Mouse (Mus musculus) mouse trophoblast stem cell (cell line): ENCODE measurements around the gene Rcan1.

Experiments
- in situ Hi-C, 2 experiments: fragments of 300-500 bp; cut with MseI, MboI; formaldehyde crosslinking; loops; 2 replicates in 1 of 2; 3 replicates in 1 of 2; pipeline ENCODE4 v1.15.1; 2025

Gene Rcan1

DNA sequence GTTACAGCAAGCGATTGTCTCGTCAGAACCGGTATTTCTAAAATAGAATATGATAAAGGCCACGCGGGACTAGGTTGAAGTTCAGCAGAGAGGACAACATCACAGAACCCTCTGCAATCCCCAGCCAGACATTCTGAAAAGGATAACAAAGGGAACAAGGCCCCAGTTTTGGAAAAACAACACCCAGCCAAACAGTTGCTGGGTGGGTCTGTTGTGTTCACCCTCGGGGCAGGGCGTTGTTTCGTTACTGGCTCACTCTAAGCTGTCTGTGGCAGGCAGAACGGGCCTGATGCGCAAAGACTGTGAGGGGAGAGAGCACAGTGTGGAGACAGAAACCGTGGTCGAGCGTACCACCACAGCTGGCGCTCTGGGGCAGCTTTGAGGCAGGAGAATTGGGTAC lies 2.2 kb downstream of the Rcan1 start:
- in situ Hi-C loops = no loop called here

DNA sequence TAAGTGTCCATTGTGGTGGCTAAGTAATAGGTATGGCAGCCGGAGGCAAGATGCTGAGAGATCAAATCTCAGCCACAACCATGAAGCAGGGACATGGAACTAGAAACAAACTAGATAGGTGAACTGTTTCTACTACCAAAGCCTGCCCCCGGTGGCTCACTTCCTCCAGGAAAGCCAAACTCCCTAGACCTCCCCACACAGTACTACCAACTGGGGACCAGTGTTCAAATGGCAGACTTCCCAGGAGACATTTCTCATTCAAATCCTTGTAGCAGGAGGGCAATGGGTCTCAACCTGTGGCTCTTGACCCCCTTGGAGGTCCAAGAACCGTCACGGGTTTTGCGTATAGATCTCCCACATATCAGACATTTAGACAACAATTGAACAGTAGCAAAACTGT lies 3.6 kb downstream of the Rcan1 start:
- in situ Hi-C loops = no loop called here

DNA sequence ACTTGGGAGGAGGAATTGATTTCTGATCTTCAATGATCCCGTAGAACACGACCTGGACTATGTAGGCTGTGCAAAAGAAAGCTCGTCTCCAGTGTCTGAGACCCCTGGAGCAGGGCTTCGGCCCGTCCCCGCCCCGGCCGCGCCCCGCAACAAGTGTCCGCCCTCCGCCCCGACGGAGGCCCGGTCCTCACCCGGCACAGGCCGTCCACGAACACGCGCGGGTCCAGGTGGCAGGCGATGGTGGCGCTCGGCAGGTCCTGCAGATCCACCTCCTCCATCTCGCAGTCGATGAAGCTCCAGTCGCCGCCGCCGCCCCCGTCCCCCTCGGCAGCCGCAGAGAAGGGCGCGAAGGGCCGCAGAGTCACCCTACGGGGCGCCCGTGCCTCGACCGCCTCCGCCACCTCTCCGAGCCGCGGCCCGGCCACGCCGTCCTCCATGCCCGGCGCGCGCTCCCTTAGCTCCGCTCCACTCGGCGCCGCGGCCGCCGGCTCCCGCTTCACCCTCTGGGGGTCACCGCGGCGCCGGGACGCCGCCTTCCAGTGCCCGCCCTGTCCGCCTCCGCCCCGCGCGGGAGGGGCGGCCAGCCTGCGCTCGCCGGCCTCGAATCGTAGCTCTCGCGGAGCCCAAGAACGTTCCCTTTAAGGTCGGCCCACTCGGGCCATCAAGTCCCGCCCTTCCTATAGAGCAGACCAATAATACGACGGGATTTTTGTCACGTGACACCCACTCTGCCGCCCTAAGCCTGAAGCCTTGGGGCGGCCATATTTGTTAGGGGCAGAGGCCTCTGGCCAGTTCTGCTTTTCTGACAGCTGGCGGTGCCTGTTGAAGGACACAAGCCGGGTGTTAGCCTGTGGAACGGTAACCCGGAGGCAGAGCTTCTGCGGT lies 4.8 kb downstream of the Rcan1 start:
- in situ Hi-C loops = no loop called here

DNA sequence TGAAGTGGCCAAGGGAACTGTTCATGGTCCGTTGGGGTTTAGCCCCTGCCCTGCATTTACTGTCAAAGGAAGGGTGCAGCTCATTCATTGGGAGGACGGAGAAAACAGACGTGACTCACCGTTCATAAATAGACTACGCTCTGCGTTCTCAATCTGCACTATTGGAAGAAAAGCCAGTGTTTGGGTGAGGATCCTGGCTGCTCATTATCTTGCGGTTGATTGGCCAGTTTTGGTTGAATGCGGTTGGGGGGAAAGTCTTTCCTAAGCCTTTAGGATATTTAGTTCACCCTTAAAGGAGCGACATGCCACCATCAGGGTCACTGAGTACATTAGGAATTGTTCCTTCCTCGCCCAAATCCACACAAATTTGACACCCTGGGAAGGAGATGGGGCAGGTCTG lies 5.4 kb downstream of the Rcan1 start:
- in situ Hi-C loops = no loop called here

DNA sequence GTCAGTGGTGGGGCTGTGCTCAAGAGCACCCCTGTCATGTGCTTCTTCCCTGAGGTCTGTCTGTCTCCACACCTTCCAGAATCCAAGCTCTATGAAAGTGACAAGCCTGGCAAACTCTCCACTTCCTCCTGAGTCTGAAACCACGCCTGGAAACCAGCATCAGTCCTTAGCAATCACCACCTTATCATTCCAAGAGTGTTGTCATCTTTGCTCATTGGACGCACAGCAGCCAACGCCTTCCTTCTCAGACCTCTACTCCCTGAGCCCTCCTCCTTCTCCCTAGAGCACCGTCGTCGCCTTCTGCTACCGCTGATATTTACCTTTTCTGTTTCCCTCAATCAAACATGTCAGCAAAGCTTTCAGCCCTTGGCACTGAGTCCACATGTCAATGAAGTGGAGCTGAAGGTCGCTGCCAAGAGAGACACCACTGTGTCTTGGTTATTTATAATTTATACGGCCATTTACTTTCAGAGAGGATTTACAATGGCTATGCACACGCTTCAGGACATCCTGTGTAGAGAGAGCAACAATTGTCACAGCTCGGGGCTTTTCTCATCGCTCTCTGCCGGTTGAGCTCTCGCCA lies 6.2 kb downstream of the Rcan1 start:
- in situ Hi-C loops = no loop called here

DNA sequence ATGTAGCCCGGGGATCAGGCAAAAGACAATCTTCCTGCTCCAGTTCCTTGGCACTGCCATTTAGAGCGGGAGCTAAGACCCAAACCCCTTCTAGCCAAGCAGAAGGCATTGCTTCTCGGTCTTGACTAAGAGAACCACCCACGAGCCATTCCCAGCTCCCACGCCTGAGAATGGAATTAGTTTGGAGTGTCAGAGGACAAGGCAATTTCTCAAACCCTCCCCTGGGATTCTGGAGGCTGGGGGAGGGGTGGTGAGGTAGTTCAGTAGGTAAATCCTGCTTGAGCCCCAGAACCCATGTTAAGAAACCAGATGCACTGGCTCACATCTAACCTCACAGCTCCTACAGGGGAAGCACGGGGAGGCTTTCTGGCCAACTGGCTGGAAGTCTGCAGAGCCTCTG lies 9.3 kb downstream of the Rcan1 start:
- in situ Hi-C loops = no loop called here

DNA sequence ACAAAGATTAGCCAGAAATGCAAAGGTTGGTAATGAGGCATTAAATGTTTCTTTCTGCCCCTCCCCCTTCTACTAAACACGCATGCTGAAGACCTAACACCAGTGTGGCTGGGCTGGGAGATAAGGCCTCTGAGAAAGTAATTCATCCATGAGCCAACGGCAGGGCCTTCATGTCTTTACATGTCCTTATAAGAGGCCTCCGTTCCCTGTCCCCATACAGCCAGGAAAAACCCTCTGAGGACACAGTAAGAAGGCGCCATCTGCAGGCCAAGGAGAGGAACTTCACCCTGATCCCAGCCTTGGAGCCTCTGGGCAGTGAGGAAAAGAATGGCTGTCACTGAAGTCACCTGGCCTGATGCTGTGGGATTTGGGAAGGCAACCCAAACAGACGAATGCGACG lies 13.1 kb downstream of the Rcan1 start:
- in situ Hi-C loops = no loop called here

DNA sequence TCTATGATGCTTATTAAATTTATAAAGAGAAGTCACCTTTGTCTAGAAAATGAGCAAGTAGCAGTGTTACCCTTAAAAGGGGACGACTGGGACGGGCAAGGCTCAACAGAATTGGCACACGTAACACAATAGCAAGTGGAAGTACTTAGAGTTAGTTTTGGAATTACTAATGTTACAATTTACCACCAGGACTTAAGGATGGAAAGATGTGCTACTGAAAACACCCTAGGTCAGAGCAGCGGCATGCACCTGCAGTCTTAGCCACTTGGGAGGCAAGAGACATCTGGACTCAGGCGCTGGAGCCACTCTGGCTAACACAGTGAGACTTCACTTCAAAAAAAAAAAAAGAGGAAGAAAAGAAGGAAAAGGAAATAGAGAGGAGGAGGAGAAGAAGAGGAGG lies 14.7 kb downstream of the Rcan1 start:
- in situ Hi-C loops = no loop called here

DNA sequence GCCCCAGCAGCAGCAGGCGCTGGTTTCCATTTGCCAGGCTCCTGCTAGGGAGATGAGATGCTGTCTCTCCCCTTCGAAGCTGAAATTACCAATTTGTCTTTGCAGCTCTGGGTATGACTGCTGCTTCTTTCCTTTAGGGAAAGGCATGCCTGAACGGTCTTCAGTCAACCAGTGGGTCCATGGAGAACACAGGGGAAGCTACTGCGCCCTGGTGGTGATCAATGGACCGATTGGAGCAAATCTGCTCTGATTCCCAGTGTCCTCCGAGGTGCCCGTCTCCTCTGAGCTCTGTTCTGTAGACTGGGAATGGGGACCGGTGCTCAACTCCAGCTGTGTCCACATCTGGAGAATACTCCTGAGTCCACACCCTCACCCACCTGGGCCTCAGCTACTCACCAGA lies 15.2 kb downstream of the Rcan1 start:
- in situ Hi-C loops = no loop called here

DNA sequence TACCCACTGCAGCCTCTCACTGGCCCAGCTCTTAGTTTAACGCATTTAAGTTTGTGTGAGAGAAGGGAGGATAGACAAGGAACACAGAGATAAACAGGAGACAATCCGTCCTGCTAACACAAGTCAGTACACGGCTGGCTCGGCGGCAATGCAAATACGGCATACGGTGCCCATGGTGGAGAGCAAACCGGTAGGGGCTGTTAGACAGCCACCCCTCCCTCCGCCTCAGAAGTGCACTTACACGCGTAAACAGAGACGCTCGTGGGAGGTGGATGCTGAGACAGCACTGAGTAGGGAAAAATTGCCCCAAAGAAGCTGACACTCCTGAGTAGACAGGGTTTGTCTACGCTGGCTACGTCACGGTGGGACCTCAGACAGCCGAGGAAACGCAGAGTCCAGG lies 16.2 kb downstream of the Rcan1 start:
- in situ Hi-C loops = no loop called here

DNA sequence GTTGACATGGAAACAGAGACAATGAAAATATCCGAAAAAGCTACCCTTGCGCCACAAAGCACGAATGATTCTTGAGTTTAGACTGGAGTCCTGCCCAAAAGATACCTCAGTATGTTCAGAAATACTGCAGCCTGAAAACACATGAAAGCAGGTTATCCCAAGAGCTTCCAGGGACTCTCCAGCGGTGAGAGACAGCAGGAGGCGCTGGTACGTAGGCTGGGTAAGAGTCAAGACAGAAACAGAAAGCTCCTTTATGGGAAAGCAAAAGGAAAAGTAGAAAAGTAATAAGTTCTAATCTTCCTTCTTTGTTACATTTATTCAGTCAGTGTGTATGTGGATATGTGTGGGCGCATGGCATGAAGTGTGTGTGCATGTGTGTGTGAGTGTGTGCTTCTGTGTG lies 16.7 kb downstream of the Rcan1 start:
- in situ Hi-C loops = no loop called here

DNA sequence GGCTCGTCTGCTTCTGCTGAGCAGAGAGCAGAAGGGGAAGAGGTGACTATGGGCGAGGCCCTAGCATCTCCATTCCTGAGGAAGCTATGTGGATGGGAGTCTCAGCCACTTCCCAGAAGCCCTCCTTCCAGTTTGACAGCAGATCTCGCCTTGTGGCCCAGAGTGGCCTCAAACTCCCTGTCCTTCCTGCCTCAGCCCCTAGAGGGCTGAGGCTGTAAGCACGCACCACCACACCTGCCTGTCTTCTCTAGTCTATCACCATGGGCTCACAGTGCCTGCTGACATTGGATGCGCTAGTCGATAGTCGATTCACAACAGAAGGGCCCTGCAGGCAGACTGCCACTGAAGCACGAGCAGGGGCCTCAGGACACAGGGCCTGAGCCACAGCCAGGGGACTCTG lies 18.1 kb downstream of the Rcan1 start:
- in situ Hi-C loops = no loop called here

DNA sequence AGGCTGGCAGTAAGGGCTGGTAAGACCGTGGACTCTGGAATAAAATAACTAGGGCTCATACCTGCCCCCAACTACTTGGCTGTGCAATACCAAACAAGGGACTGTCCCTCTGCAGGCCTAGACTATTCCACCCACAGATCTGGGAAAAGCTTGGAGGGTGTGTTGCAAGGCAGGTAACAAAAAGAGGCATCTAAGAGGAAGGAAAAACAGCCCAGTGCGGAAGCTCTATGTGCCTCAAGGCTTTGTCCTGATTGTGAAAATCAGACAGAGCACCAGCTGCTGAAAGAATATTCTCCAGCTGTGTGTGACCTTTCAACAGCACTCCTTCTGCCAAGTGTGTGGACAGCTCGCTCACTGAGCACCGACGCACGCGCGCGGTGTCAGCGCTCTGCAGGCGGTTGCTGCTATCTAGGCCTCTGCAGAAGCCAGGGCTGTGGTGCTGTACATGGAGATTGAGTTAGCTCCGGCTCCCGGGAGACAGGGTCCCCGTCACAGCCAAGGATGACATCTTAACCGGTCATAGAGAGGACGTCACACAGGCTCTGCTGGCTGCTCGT lies 19.1 kb downstream of the Rcan1 start:
- in situ Hi-C loops = no loop called here

DNA sequence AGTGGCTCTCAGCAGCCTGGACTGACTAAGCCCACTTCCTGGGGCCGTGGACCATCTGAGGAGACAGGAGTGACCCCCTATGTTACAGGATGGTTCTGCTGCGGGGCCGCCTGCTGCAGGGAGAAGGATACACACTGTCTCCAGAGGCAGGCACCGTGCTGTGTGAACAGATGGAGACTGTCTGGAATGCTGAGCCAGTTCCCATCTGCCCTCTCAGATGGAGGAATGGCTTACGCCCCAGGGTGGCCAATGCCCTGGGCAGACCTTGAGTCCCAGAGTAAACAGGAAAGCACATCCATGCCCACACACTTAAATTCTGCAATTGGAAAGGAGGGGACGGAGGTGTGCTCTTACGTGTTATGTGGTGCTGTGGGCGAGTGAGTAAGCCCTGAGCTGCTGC lies 20.3 kb downstream of the Rcan1 start:
- in situ Hi-C loops = no loop called here

DNA sequence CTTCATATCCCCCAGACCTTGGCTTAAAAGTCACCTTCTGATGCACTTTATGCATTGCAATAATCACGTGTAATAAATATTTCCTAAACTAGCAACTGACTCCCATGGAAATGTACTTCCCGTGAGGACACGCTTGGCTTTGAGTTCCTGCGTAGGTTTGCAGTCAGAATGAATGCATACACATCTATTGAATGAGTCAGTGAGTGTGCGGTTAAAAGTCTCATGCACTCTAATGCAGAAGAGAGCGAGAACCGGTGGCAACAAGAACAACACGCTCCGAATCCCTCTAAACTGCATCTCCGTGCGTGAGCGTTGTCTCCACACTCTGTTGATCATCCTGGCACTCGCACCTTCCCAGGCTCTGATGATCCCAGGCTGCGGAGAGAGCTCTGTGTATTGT lies 21.6 kb downstream of the Rcan1 start:
- in situ Hi-C loops = loop anchor here in 1 of 2 experiments (5.0 kb wide), 1 partner anchor 52 kb away; no protein-coding TSS in a partner anchor

DNA sequence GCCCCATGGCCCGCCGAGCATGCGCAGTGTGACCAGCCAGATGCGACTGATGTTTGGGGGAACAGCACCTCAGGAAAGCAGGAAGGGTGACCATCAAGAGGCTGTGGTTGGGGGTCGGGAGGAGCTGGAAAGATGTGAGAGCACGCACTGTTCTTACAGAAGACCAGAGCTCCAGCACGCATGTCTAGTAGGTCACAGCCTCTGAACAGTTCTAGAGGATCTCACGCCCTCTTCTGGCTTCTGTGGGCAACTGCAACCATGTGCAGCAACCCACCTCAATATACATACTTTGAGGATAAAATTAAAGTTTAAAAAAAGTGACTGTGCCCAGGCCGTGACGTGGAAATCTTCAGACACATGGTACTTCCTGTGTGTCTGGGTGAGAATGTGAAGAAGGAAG lies 25.3 kb downstream of the Rcan1 start:
- in situ Hi-C loops = loop anchor here in 1 of 2 experiments (5.0 kb wide), 1 partner anchor 48 kb away; no protein-coding TSS in a partner anchor

DNA sequence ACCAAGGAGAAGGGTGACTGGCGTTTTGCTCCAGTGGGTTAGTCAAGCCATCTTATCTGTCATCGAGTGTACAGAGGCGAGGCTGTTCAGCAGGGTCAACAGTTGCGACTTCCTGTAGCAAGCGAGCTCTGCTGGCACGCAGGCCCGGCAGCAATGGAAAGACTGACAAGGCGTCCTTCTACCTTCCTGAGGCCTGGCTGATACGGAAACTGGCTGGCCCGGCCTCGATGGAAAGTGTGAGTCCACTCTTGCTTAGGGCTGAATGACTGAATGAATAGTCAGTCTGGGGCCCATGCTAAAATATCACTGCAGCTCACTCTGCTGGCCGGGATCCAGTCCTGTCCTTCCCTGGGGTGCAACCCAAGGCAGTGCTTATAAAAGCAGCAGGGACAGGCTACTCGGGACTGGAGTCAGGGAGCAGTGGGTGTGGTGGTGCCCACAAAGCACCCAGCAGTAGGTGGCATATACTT lies 27.0 kb downstream of the Rcan1 start:
- in situ Hi-C loops = loop anchor here in 1 of 2 experiments (5.0 kb wide), 1 partner anchor 56 kb away; no protein-coding TSS in a partner anchor

DNA sequence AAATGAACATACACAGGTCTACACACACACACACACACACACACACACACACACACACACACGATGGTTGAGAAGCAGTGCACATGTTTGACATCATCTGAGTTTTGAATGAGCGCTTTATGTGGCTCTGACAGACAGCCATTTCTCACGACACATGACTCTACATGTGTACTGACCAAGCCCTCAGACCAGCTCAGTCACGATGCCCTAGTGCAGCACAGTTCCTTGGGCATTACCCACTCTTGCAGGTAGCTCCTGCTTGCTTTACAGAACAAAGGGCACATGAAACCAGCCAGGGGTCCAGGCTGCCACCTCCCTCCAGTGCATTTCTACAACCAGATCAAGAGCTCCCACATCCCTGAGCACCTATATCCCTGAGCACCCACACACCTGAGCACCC lies 27.7 kb downstream of the Rcan1 start:
- in situ Hi-C loops = loop anchor here in 1 of 2 experiments (5.0 kb wide), 1 partner anchor 56 kb away; no protein-coding TSS in a partner anchor

DNA sequence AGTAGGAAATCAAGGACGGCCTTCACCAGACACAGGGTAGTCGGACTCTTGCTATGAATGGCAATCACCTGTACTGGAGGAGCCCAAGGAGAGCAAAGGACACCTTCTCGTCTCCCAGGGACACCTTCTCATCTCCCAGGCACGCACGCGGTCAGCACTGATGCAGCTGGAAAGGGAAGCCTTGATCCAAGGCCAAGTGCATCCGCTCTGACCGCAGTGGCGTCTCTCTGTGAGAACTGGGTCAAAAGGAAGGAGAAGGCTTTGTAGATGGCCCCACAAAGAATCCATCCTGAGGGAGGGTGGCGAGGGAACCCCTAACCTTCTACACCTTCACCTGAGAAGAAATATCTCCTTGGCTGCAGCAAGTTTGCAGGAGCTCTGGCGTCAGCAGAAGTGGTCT lies 28.5 kb downstream of the Rcan1 start:
- in situ Hi-C loops = loop anchor here in 1 of 2 experiments (5.0 kb wide), 1 partner anchor 55 kb away; no protein-coding TSS in a partner anchor

DNA sequence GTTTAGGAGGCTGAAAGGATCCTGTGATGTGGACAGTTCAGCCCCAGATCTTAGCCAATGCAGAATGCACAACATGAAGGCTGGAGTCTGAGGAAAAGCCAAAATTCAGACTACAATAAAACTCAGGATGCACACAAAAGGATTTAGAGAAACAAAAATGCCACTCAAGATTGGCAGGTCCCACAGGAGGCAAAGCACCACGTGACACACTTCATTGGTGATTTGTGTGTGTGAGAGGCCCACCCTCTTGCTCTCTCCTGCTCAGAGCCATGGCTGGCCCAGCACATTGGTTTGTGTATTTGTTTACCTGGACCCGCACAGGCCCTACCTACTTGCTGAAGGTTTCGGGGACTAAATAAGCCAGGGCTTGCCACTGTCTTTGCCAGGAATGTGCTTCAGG lies 29.5 kb downstream of the Rcan1 start:
- in situ Hi-C loops = loop anchor here in 1 of 2 experiments (5.0 kb wide), 1 partner anchor 54 kb away; no protein-coding TSS in a partner anchor

DNA sequence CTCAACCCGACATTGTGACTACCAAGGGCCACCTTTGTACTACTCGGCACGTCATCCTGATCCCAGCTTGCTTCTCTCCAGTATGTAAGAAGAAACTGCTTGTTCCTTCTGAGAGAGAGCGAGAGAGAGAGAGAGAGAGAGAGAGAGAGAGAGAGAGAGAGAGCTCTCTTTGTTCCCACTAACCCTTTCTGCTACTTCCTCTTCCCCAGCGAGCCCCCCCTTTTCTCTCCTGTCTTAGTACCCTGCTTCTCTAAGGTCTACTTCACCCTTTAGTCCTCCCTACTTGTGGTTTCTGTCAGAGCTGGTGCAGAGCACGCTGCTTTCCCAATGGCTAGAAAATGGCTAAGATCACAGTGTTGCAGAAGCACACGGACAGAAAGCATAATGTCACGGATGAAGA lies 30.4 kb downstream of the Rcan1 start:
- in situ Hi-C loops = loop anchor here in 1 of 2 experiments (5.0 kb wide), 1 partner anchor 53 kb away; no protein-coding TSS in a partner anchor

DNA sequence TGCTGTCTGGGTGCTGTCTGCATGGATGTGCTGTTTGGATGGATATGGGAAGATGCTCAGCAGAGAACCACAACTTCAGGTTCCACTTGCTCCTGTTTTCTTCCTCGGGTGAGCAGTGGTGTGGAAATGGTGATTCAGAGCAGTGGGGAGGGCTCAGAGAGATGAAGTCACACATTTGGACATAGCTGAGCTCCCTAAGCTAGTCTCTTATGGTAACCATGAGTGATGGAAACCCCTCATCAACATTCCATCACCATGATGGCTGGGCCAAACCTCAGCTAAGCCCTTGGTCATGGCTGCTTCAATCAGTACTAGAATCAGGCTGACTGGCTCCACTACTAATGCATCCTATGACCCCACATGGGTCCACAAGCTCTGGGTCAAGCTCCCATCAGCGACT lies 30.9 kb downstream of the Rcan1 start:
- in situ Hi-C loops = loop anchor here in 1 of 2 experiments (5.0 kb wide), 1 partner anchor 52 kb away; no protein-coding TSS in a partner anchor
